Mouse (Mus musculus) cerebellum, adult 8-10 months (tissue): Measurements from ENCODE around the gene Vmn2r94.

Source experiments
- DNase-seq: peaks from one replicate; pipeline ENCODE4 v3.0.0; 2022

Vmn2r94 gene

DNA sequence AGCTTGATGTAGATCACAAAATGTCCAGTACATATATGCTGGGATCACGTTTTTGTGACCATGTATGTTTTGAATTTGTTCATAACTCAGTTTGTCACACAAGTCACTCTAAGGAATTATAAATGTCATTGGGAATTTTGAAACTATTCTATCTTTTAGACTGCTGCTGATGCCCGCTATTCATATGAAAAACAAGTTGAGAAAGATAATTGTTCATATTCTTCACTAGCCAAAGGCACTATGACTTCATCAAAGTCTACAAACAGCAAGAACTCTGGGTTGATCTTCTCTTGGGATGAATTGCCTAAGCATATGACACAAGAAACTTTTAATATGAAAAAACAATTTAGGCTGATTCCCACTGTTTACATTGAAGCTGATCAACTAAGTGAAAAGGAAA, at the start of gene Vmn2r94:
Gene Vmn2r94 (minus strand): TSS at position 101 of the 400 bp plus-strand sequence.
- no peak for DNase-seq

GRCm38 (mm10) chr17:18323031-18323430, 45.5 kb upstream of the Vmn2r94 start:
- no peak for DNase-seq

- DNase-seq = no peak
Observed at GRCm38 (mm10) chr17:18297799-18298198, 20.2 kb upstream of the Vmn2r94 start, which contains the start of gene Vmn2r93. Gene Vmn2r93, plus strand, starts transcription at chr17:18298099.

DNA sequence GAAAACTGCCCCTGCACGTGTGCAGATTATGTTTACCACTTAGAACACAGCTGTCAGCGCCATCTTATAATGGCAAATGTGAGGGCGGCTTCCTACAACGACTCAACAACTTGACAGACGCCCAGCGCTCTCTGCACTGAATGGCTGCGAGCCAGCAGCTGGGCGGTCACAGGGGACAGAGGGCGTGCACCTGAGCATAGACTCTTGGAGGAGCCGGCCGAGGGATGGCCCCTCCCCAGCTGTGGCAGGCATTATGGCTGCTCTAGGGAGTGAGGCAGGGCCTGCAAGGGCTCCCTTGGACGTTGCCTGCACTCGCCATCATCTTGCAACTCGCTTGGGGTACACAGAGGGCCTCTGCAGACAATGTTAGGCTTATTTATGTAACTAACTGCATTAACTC, 40.6 kb downstream of the Vmn2r94 start:
- DNase-seq = no peak

DNA sequence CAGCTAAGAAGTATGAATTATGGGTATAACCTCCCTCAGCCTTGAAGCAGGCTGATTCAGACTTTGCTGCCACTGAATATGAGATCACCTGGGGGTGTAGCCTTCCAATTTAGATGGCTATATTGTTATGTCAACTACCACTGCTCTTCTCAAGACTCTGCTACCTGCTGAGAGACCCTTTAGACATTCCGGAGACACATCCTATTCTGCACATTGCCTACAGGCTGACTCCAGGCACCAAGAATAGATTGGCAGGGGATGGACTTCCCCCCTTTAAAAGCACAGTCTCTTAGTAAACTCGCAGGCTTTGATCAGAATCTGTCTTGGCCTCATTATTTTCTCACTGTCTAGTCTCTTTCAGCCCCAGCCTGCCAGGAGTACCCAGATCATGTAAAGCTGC, 45.6 kb downstream of the Vmn2r94 start:
- DNase-seq = no peak

DNA sequence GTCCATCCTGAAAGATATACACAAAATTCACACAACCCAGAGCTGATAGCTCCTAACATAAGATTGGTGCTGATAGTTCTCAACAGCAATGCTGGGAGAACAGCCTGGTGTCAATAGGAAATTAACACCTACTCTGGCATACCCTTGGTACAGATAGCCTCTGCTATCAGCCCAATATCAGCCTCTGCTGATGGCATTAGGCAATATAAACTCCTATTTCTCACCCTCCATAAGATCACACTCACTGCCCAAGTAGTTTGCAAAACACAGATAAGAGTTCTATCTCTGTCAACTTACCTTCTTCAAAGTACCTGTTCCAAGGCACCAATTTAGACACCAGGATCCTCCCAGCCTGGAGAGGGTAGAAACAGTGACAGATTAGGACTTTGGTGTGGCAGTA, 56.3 kb downstream of the Vmn2r94 start:
- DNase-seq = no peak
